8 mouse cellular contexts compared by ENCODE assay signal in genomic region chr7:25072716-25073390, GRCm38 (mm10). TPM values are rescaled to one million over a fixed set of nuclear protein-coding genes. Genes with fewer than 3 reads are reported as not detected.
DNase-seq lines count a peak whose midpoint lies in the region; ATAC-seq lines count a peak whose summit lies in the region.

No protein-coding gene starts in this region.

- H3K27me3 ChIP-seq in heart, embryonic 13.5 days (replicated peaks), result no peaks in the 10 kb centered on the region
- peaks cover 5% of the 10 kb centered on the region; the same call in 1 of the 2 replicates for H3K27me3 ChIP-seq in liver, embryonic 15.5 days

- no peaks in the 10 kb centered on the region for H3K9me3 ChIP-seq in heart, embryonic 13.5 days
- no peaks in the 10 kb centered on the region for H3K9me3 ChIP-seq in liver, embryonic 15.5 days (replicated peaks)

- H3K9ac ChIP-seq in heart, embryonic 13.5 days, result peak overlapping the region; percentile 93
- peak overlapping the region; percentile 63 for H3K9ac ChIP-seq in liver, embryonic 15.5 days

- H3K27ac ChIP-seq in heart, embryonic 13.5 days (replicated peaks), result peak overlapping the region; percentile 85
- H3K27ac ChIP-seq in liver, embryonic 15.5 days (replicated peaks), result no peak overlapping the region; the same call in 1 of the 2 replicates

- peak overlapping the region; percentile 76 for H3K4me3 ChIP-seq in heart, embryonic 13.5 days
- peak overlapping the region; percentile 56 for H3K4me3 ChIP-seq in liver, embryonic 15.5 days (replicated peaks)

- peak overlapping the region; percentile 93 for H3K4me2 ChIP-seq in heart, embryonic 13.5 days
- H3K4me2 ChIP-seq in liver, embryonic 15.5 days, result peak overlapping the region; percentile 84

- peaks cover 48% of the 10 kb centered on the region for H3K4me1 ChIP-seq in heart, embryonic 13.5 days
- H3K4me1 ChIP-seq in liver, embryonic 15.5 days (replicated peaks), result peaks cover 51% of the 10 kb centered on the region

- H3K36me3 ChIP-seq in heart, embryonic 13.5 days, result peaks cover 9% of the 10 kb centered on the region
- H3K36me3 ChIP-seq in liver, embryonic 15.5 days (replicated peaks), result no peaks in the 10 kb centered on the region

- WGBS in heart, embryonic 13.5 days, result 1% methylated on average over 23 of the region's 33 CpGs
- WGBS in liver, embryonic 15.5 days (ENCODE audit: insufficient replicate concordance), result under 1% methylated on average over 32 of the region's 33 CpGs

- no peak for ATAC-seq in heart, embryonic 13.5 days (ENCODE audit: extremely low read depth, insufficient number of reproducible peaks, low FRiP score, low TSS enrichment)
- no peak for ATAC-seq in liver, embryonic 15.5 days (ENCODE audit: insufficient read depth)

- peak; percentile 23 to 31 for DNase-seq in lung, adult 18-20 months
- no peak for DNase-seq in lung, postnatal 25 days (ENCODE audit: low spot score)
- DNase-seq in cerebellum, postnatal 10 days, result peak; percentile 78 to 82
- peak; percentile 53 to 66 for DNase-seq in layer of hippocampus, adult 18-20 months (ENCODE audit: low spot score in 2 of 2)
- DNase-seq in ovary, adult 18-20 months (ENCODE audit: low spot score), result peak; percentile 43
- DNase-seq in thymus, postnatal 14 days, result no peak

RNA-seq across cellular contexts. Expression of gene Zfp574, which starts 0.5 kb away (rescaled TPM):
- 19.3 and 20.1 TPM in 2 replicates for polyA plus RNA-seq in heart, embryonic 13.5 days (2015; fragmentation: Nextera tagmentation; extraction: Ambion mirVana)
- total RNA-seq in layer of hippocampus, adult 18-20 months (2021), result 10 to 100 TPM; 30.9 to 33.2 TPM
- polyA plus RNA-seq in liver, embryonic 15.5 days (2015; fragmentation: Nextera tagmentation; extraction: Ambion mirVana), result 9.9 and 11.1 TPM in 2 replicates

RNA-seq across cellular contexts. Expression of gene Grik5, which starts 0.7 kb away (rescaled TPM):
- polyA plus RNA-seq in heart, embryonic 13.5 days (2015; fragmentation: Nextera tagmentation; extraction: Ambion mirVana), result 4.1 and 4.6 TPM in 2 replicates
- 100 to 1,000 TPM; 213 to 225 TPM for total RNA-seq in layer of hippocampus, adult 18-20 months (2021)
- 0.54 and 0.82 TPM in 2 replicates for polyA plus RNA-seq in liver, embryonic 15.5 days (2015; fragmentation: Nextera tagmentation; extraction: Ambion mirVana)

Comparison
In these comparisons a context has a peak if more than half of its experiments do, and no peak if none do; other contexts are left out.
1. DNase-seq: peak in lung, adult 18-20 months (2 of 2), cerebellum, postnatal 10 days (2 of 2), layer of hippocampus, adult 18-20 months (2 of 2) and ovary, adult 18-20 months (single experiment); none in lung, postnatal 25 days (single experiment) and thymus, postnatal 14 days (single experiment).